Mouse (Mus musculus): ENCODE data around the gene Zbed6.

- no peak for TF ChIP-seq POLR2A (IDR thresholded peaks at IDR 0.05; ENCODE audit: extremely low read depth, insufficient read depth, low read length)
- no peak for TF ChIP-seq CTCF (IDR thresholded peaks at IDR 0.05; ENCODE audit: low read depth, low read length)
Observed at GRCm38 (mm10) chr1:133658878-133659277, 1.8 kb downstream of the Zbed6 start.

All from liver, adult 2 months (tissue).